Mouse (Mus musculus): ENCODE measurements around the gene Pcx. TPM values are rescaled to one million over a fixed set of nuclear protein-coding genes. Genes with fewer than 3 reads are reported as not detected.

Gene Pcx
- polyA plus RNA-seq, 1 experiment: 4.0 TPM

GRCm38 (mm10) chr19:4474739-4475138, 35.5 kb upstream of the Pcx start:
- Histone ChIP-seq H3K27me3 (ENCODE audit: control insufficient read depth, insufficient read depth, insufficient read length) (no peaks in the 10 kb centered on the region), H3K79me3 (ENCODE audit: low read depth) (no peaks in the 10 kb centered on the region), H3ac (ENCODE audit: control insufficient read depth, insufficient read length, low read depth) (no peak overlapping the region), H3K79me2 (ENCODE audit: control insufficient read depth, insufficient read depth) (peaks cover 8% of the 10 kb centered on the region), H3K4me3 (ENCODE audit: insufficient read depth, poor library complexity, severe bottlenecking) (no peak overlapping the region), H3K36me3 (ENCODE audit: control insufficient read depth, insufficient read depth) (no peaks in the 10 kb centered on the region)
- no peak for TF ChIP-seq USF1 (IDR thresholded peaks at IDR 0.05; ENCODE audit: low read depth)
- no peak for TF ChIP-seq CTCF (IDR thresholded peaks at IDR 0.05; ENCODE audit: control insufficient read depth, insufficient read depth, insufficient read length)
- TF ChIP-seq MYOD1 (IDR thresholded peaks at IDR 0.05; ENCODE audit: control insufficient read depth, insufficient read length, low read depth): no peak
- TF ChIP-seq CEBPB (IDR thresholded peaks at IDR 0.05; ENCODE audit: low read depth): no peak
- no peak for TF ChIP-seq MYOG (IDR thresholded peaks at IDR 0.05; ENCODE audit: control insufficient read depth, extremely low read depth, insufficient read length)
- TF ChIP-seq FOSL1 (IDR thresholded peaks at IDR 0.05; ENCODE audit: insufficient read depth, low read length, poor library complexity, severe bottlenecking): no peak
- no peak for TF ChIP-seq MAX (IDR thresholded peaks at IDR 0.05)

- Histone ChIP-seq H3ac (ENCODE audit: control insufficient read depth, insufficient read length, low read depth) (no peak overlapping the region), H3K4me3 (ENCODE audit: insufficient read depth, poor library complexity, severe bottlenecking) (no peak overlapping the region), H3K79me3 (ENCODE audit: low read depth) (no peaks in the 10 kb centered on the region), H3K79me2 (ENCODE audit: control insufficient read depth, insufficient read depth) (peaks cover 8% of the 10 kb centered on the region), H3K27me3 (ENCODE audit: control insufficient read depth, insufficient read depth, insufficient read length) (no peaks in the 10 kb centered on the region), H3K36me3 (ENCODE audit: control insufficient read depth, insufficient read depth) (no peaks in the 10 kb centered on the region)
- no peak for TF ChIP-seq CTCF (IDR thresholded peaks at IDR 0.05; ENCODE audit: control insufficient read depth, insufficient read depth, insufficient read length)
- peak; percentile 66 for TF ChIP-seq MYOD1 (IDR thresholded peaks at IDR 0.05; ENCODE audit: control insufficient read depth, insufficient read length, low read depth)
- TF ChIP-seq MAX (IDR thresholded peaks at IDR 0.05): no peak
- TF ChIP-seq USF1 (IDR thresholded peaks at IDR 0.05; ENCODE audit: low read depth): no peak
- no peak for TF ChIP-seq FOSL1 (IDR thresholded peaks at IDR 0.05; ENCODE audit: insufficient read depth, low read length, poor library complexity, severe bottlenecking)
- no peak for TF ChIP-seq MYOG (IDR thresholded peaks at IDR 0.05; ENCODE audit: control insufficient read depth, extremely low read depth, insufficient read length)
- no peak for TF ChIP-seq CEBPB (IDR thresholded peaks at IDR 0.05; ENCODE audit: low read depth)
Measured at GRCm38 (mm10) chr19:4475224-4475925, 34.9 kb upstream of the Pcx start.

- Histone ChIP-seq H3K79me2 (ENCODE audit: control insufficient read depth, insufficient read depth) (peaks cover 8% of the 10 kb centered on the region), H3K4me3 (ENCODE audit: insufficient read depth, poor library complexity, severe bottlenecking) (peak overlapping the region; percentile 37), H3K36me3 (ENCODE audit: control insufficient read depth, insufficient read depth) (no peaks in the 10 kb centered on the region), H3ac (ENCODE audit: control insufficient read depth, insufficient read length, low read depth) (peak overlapping the region; percentile 85), H3K79me3 (ENCODE audit: low read depth) (no peaks in the 10 kb centered on the region), H3K27me3 (ENCODE audit: control insufficient read depth, insufficient read depth, insufficient read length) (no peaks in the 10 kb centered on the region)
- TF ChIP-seq MAX (IDR thresholded peaks at IDR 0.05): peak; percentile 16
- no peak for TF ChIP-seq FOSL1 (IDR thresholded peaks at IDR 0.05; ENCODE audit: insufficient read depth, low read length, poor library complexity, severe bottlenecking)
- TF ChIP-seq CTCF (IDR thresholded peaks at IDR 0.05; ENCODE audit: control insufficient read depth, insufficient read depth, insufficient read length): peak; percentile 10
Measured at GRCm38 (mm10) chr19:4476601-4477257, 33.5 kb upstream of the Pcx start.

- TF ChIP-seq MYOD1 (IDR thresholded peaks at IDR 0.05; ENCODE audit: control insufficient read depth, insufficient read length, low read depth) (peak; percentile 13), CEBPB (IDR thresholded peaks at IDR 0.05; ENCODE audit: low read depth) (no peak), USF1 (IDR thresholded peaks at IDR 0.05; ENCODE audit: low read depth) (no peak)
- Histone ChIP-seq H3K27me3 (ENCODE audit: control insufficient read depth, insufficient read depth, insufficient read length) (no peaks in the 10 kb centered on the region), H3K79me3 (ENCODE audit: low read depth) (no peaks in the 10 kb centered on the region), H3K4me3 (ENCODE audit: insufficient read depth, poor library complexity, severe bottlenecking) (peak within 1 kb of the TSS; percentile 37), H3ac (ENCODE audit: control insufficient read depth, insufficient read length, low read depth) (peak within 1 kb of the TSS; percentile 85), H3K79me2 (ENCODE audit: control insufficient read depth, insufficient read depth) (peaks cover 8% of the 10 kb centered on the region), H3K36me3 (ENCODE audit: control insufficient read depth, insufficient read depth) (no peaks in the 10 kb centered on the region)
Measured at GRCm38 (mm10) chr19:4477345-4478189, 32.7 kb upstream of the Pcx start, which contains the start of gene Syt12. Gene Syt12, minus strand, starts transcription at chr19:4477447.

GRCm38 (mm10) chr19:4478190-4478516, 32.1 kb upstream of the Pcx start:
- no peak overlapping the region for H3K4me3 ChIP-seq (ENCODE audit: insufficient read depth, poor library complexity, severe bottlenecking)
- no peaks in the 10 kb centered on the region for H3K79me3 ChIP-seq (ENCODE audit: low read depth)
- H3K27me3 ChIP-seq (ENCODE audit: control insufficient read depth, insufficient read depth, insufficient read length): no peaks in the 10 kb centered on the region
- TF ChIP-seq CTCF (IDR thresholded peaks at IDR 0.05; ENCODE audit: control insufficient read depth, insufficient read depth, insufficient read length) (peak; percentile 7), MYOG (IDR thresholded peaks at IDR 0.05; ENCODE audit: control insufficient read depth, extremely low read depth, insufficient read length) (no peak)
- H3K79me2 ChIP-seq (ENCODE audit: control insufficient read depth, insufficient read depth): peaks cover 8% of the 10 kb centered on the region
- H3K36me3 ChIP-seq (ENCODE audit: control insufficient read depth, insufficient read depth): no peaks in the 10 kb centered on the region
- H3ac ChIP-seq (ENCODE audit: control insufficient read depth, insufficient read length, low read depth): no peak overlapping the region
